Mouse (Mus musculus) heart, postnatal 0 days (tissue): Measurements from ENCODE around the gene Edn1. TPM values are rescaled to one million over a fixed set of nuclear protein-coding genes. Genes with fewer than 3 reads are reported as not detected.

Experiments
- ATAC-seq: fragments of 200-750 bp; cut with Nextera tagmentation; 2 replicates; pipeline ENCODE4 v1.8.0; 2017; ENCODE audit warnings: low read depth, moderate number of reproducible peaks, moderate library complexity; ENCODE audit not compliant: insufficient read depth
- DNase-seq: peaks from one replicate; pipeline ENCODE4 v3.0.0-alpha.2; 2016; ENCODE audit warnings: low spot score
- H3K27ac ChIP-seq: fragments of 300-500 bp; sonication (generic); 2 replicates; pipeline ENCODE4 v1.5.1; 2014; ENCODE audit warnings: low read depth, mild to moderate bottlenecking
- H3K27me3 ChIP-seq: fragments of 300-500 bp; sonication (generic); 2 replicates; pipeline ENCODE4 v1.6.1; 2014; ENCODE audit warnings: low read length, mixed read lengths; ENCODE audit not compliant: control insufficient read depth, insufficient read depth
- H3K36me3 ChIP-seq: fragments of 300-500 bp; sonication (generic); replicated peaks from 2 replicates; pipeline ENCODE4 v1.6.1; 2014; ENCODE audit warnings: low read length, mixed read lengths; ENCODE audit not compliant: control insufficient read depth, insufficient read depth
- H3K4me1 ChIP-seq: fragments of 300-500 bp; sonication (generic); 2 replicates; pipeline ENCODE4 v1.6.1; 2014; ENCODE audit warnings: antibody characterized with exemption; ENCODE audit not compliant: control insufficient read depth, insufficient read depth
- H3K4me2 ChIP-seq: fragments of 300-500 bp; sonication (generic); 2 replicates; pipeline ENCODE4 v1.6.1; 2014; ENCODE audit warnings: low read depth, mild to moderate bottlenecking, low read length, moderate library complexity
- H3K4me3 ChIP-seq: fragments of 300-500 bp; sonication (generic); 2 replicates; pipeline ENCODE4 v1.5.1; 2014; ENCODE audit warnings: low read depth, low read length
- H3K9ac ChIP-seq: fragments of 300-500 bp; sonication (generic); replicated peaks from 2 replicates; pipeline ENCODE4 v1.6.1; 2014; ENCODE audit warnings: low read depth, low read length, mixed read lengths
- H3K9me3 ChIP-seq: fragments of 300-500 bp; sonication (generic); replicated peaks from 2 replicates; pipeline ENCODE4 v1.6.1; 2016; ENCODE audit warnings: low read length; ENCODE audit not compliant: control insufficient read depth
- CTCF ChIP-seq: IDR thresholded peaks from 2 replicates; pipeline ENCODE4 v1.5.1; 2016; ENCODE audit warnings: antibody characterized with exemption, control low read depth, low read depth
- EP300 ChIP-seq: IDR thresholded peaks from 2 replicates; pipeline ENCODE4 v1.6.1; 2016; ENCODE audit warnings: antibody characterized with exemption, low read depth
- WGBS: fragments of 180-500 bp; shearing (Covaris S2); extraction: QIAGEN DNeasy Blood & Tissue Kit; methylation state at CpG from one replicate; pipeline ENCODE4 v1.1.7; 2014; 5-methylcytosine and 5-hydroxymethylcytosine counted together
- polyA plus RNA-seq: library from polyadenylated mRNA; unstranded; fragments of >200 nt; fragmentation: Nextera tagmentation; extraction: Ambion mirVana; gene quantifications from 2 replicates; pipeline ENCODE4 v1.2.1, GENCODE M21; 2015
- total RNA-seq: library from RNA; depleted of rRNA; stranded (reverse); fragments of >200 nt; gene quantifications from 2 replicates; pipeline ENCODE4 v1.2.3, GENCODE M21; 2014; ENCODE audit warnings: low replicate concordance

Edn1 gene
- total and polyA plus RNA-seq, 2 experiments from 2014 or later, result 7.4 to 7.8 TPM

GRCm38 (mm10) chr13:42298302-42298701, 3.0 kb upstream of the Edn1 start:
- Histone ChIP-seq H3K9ac (0 out of 2 replicates have a peak overlapping the region, but pooled peaks have one; percentile 28), H3K9me3 (no peaks in the 10 kb centered on the region), H3K4me1 (peaks cover 27% of the 10 kb centered on the region), H3K4me3 (no peak overlapping the region), H3K27ac (peak overlapping the region; percentile 75), H3K36me3 (no peaks in the 10 kb centered on the region), H3K27me3 (no peaks in the 10 kb centered on the region), H3K4me2 (no peak overlapping the region)
- TF ChIP-seq CTCF, result no peak
- no peak for TF ChIP-seq EP300
- DNase-seq, result peak; percentile 76
- ATAC-seq, result peak; percentile 47; the same call in 1 of the 2 replicates
- WGBS, result 30% methylated on average over 8 of the region's 8 CpGs

- H3K36me3 ChIP-seq, result no peaks in the 10 kb centered on the region
- no peak for TF ChIP-seq EP300
- no peak for TF ChIP-seq CTCF
- no peak for ATAC-seq
- H3K27ac ChIP-seq, result peak overlapping the region; percentile 75
- peaks cover 26% of the 10 kb centered on the region for H3K4me1 ChIP-seq
- DNase-seq, result no peak
- H3K27me3 ChIP-seq, result no peaks in the 10 kb centered on the region
- 0 out of 2 replicates have a peak overlapping the region, but pooled peaks have one; percentile 28 for H3K9ac ChIP-seq
- H3K4me2 ChIP-seq, result no peak overlapping the region
- no peaks in the 10 kb centered on the region for H3K9me3 ChIP-seq
- no peak overlapping the region for H3K4me3 ChIP-seq
These were observed 2.5 kb upstream of the Edn1 start for GRCm38 (mm10) chr13:42298766-42299165.

GRCm38 (mm10) chr13:42300567-42300966, 709 bp upstream of the Edn1 start:
- Histone ChIP-seq H3K36me3 (peaks cover 13% of the 10 kb centered on the region), H3K27me3 (no peaks in the 10 kb centered on the region), H3K4me2 (peak overlapping the region; percentile 71), H3K4me3 (peak overlapping the region; percentile 64), H3K9ac (peak overlapping the region; percentile 64; the same call in 1 of the 2 replicates), H3K9me3 (no peaks in the 10 kb centered on the region), H3K27ac (peak overlapping the region; percentile 86), H3K4me1 (peaks cover 26% of the 10 kb centered on the region)
- TF ChIP-seq EP300 (no peak), CTCF (peak; percentile 93)
- 6% methylated on average over 11 of the region's 11 CpGs for WGBS
- ATAC-seq, result no peak
- DNase-seq, result peak; percentile 55

GRCm38 (mm10) chr13:42301961-42302861, 935 bp downstream of the Edn1 start:
- H3K4me1 ChIP-seq, result peaks cover 26% of the 10 kb centered on the region
- H3K9me3 ChIP-seq, result no peaks in the 10 kb centered on the region
- no peak for DNase-seq
- peak overlapping the region; percentile 71 for H3K4me2 ChIP-seq
- H3K27ac ChIP-seq, result peak overlapping the region; percentile 86
- no peak for ATAC-seq
- peak overlapping the region; percentile 64 for H3K4me3 ChIP-seq
- H3K36me3 ChIP-seq, result peaks cover 29% of the 10 kb centered on the region
- WGBS, result 8% methylated on average over 27 of the region's 27 CpGs
- TF ChIP-seq CTCF (peak; percentile 32), EP300 (no peak)
- H3K9ac ChIP-seq, result peak overlapping the region; percentile 64
- H3K27me3 ChIP-seq, result no peaks in the 10 kb centered on the region

GRCm38 (mm10) chr13:42303180-42303929, 2.1 kb downstream of the Edn1 start:
- Histone ChIP-seq H3K4me2 (peak overlapping the region; percentile 71), H3K27ac (0 out of 2 replicates have a peak overlapping the region, but pooled peaks have one; percentile 4), H3K9ac (peak overlapping the region; percentile 64), H3K36me3 (peaks cover 32% of the 10 kb centered on the region), H3K27me3 (no peaks in the 10 kb centered on the region), H3K4me1 (peaks cover 17% of the 10 kb centered on the region), H3K4me3 (peak overlapping the region; percentile 64), H3K9me3 (no peaks in the 10 kb centered on the region)
- 28% methylated on average over 11 of the region's 11 CpGs for WGBS
- ATAC-seq (no peak), DNase-seq (peak; percentile 48)
- TF ChIP-seq CTCF (peak; percentile 44), EP300 (no peak)
